Mouse (Mus musculus) ES-Bruce4 (cell line): ENCODE data around the gene Chd5.

ENCODE experiments used
- CTCF ChIP-seq: IDR thresholded peaks from one replicate; pipeline ENCODE4 v1.8.1; 2011; ENCODE audit warnings: low read depth, low read length
- EP300 ChIP-seq: IDR thresholded peaks from 2 replicates; pipeline ENCODE4 v1.6.1; 2011; ENCODE audit warnings: low read depth, low read length; ENCODE audit not compliant: insufficient read depth

- TF ChIP-seq CTCF (no peak), EP300 (no peak)
These were observed 22.8 kb upstream of the Chd5 start for GRCm38 (mm10) chr4:152315498-152316213.
